Mouse (Mus musculus) limb, embryonic 10.5 days (tissue): Measurements from ENCODE around the gene Ttc17. TPM values are rescaled to one million over a fixed set of nuclear protein-coding genes. Genes with fewer than 3 reads are reported as not detected.

Source experiments
- DNase-seq: peaks from one replicate; pipeline ENCODE4 v3.0.0-alpha.2; 2017; ENCODE audit warnings: low spot score
- H3K27ac ChIP-seq: fragments of 300-500 bp; sonication (generic); 2 replicates; pipeline ENCODE4 v1.5.1; 2016; ENCODE audit warnings: mild to moderate bottlenecking
- H3K27me3 ChIP-seq: fragments of 300-500 bp; sonication (generic); 2 replicates; pipeline ENCODE4 v1.6.1; 2016; ENCODE audit warnings: low read depth, mild to moderate bottlenecking; ENCODE audit not compliant: poor library complexity, severe bottlenecking
- H3K36me3 ChIP-seq: fragments of 300-500 bp; sonication (generic); 2 replicates; pipeline ENCODE4 v1.6.1; 2016; ENCODE audit warnings: mild to moderate bottlenecking, moderate library complexity
- H3K4me1 ChIP-seq: fragments of 300-500 bp; sonication (generic); 2 replicates; pipeline ENCODE4 v1.6.1; 2016
- H3K4me3 ChIP-seq: fragments of 300-500 bp; sonication (generic); 2 replicates; pipeline ENCODE4 v1.5.1; 2016; ENCODE audit warnings: mild to moderate bottlenecking, moderate library complexity
- H3K9me3 ChIP-seq: fragments of 300-500 bp; sonication (generic); replicated peaks from 2 replicates; pipeline ENCODE4 v1.6.1; 2016; ENCODE audit warnings: mild to moderate bottlenecking
- WGBS: fragments of 180-500 bp; shearing (Covaris S2); methylation state at CpG from one replicate; pipeline ENCODE4 v1.1.7; 2016; 5-methylcytosine and 5-hydroxymethylcytosine counted together
- polyA plus RNA-seq: library from polyadenylated mRNA; unstranded; fragments of >200 nt; fragmentation: Nextera tagmentation; extraction: Ambion mirVana; gene quantifications from 2 replicates; pipeline ENCODE4 v1.2.1, GENCODE M21; 2016

Ttc17 gene
- 12.6 and 13.4 TPM in 2 replicates for polyA plus RNA-seq

DNA sequence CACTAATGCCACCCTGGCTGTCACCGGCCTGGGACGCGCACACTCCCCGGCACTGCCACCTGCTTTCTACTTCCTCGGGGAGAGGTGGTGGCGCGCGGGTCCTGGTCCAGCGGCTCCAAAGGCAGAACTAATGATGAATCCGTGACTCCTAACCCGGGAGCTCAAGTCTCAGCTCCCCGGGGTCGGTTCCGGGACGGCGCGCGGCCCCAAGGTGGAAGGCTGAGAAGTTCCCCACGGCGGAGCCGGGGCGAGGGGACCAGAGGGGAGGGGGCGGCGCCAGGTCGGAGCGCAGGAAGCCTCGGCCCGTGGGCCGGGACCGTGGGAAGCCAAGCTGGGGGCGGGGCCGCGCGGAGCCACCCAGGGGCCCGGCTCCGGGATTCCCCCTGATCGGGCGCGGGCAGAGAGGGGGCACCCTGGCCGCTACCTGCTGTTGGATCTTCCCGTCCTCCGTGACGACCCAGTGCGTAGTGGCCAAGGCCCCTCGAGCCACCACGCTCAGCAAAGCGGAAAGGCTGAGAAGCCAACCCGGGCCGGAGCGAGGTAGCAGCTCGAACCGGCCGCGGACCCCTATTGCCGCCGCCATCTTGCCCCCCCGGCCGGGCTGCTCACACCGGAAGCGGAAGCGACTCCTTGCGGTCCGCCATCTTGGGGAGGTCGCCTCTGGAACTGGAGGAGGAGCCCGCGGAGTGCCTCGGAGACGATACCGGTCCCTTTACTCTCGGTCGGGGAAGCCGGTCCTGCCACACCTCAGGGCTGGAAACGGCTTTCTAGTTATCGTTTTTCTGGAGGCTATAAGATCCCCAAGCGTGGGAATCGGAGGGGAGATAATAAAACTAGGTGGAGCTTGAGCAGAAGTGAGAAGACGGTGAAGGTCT, at the start of gene Ttc17:
Ttc17 (minus strand) TSS at position 607 of the 875 bp plus-strand sequence.
- under 1% methylated on average over 70 of the region's 77 CpGs for WGBS
- peak; percentile 96 for DNase-seq
- Histone ChIP-seq H3K27me3 (no peaks in the 10 kb centered on the region), H3K27ac (peak within 1 kb of the TSS; percentile 97), H3K4me3 (peak within 1 kb of the TSS; percentile 95), H3K4me1 (peaks cover 24% of the 10 kb centered on the region), H3K36me3 (peaks cover 19% of the 10 kb centered on the region), H3K9me3 (no peaks in the 10 kb centered on the region)

DNA sequence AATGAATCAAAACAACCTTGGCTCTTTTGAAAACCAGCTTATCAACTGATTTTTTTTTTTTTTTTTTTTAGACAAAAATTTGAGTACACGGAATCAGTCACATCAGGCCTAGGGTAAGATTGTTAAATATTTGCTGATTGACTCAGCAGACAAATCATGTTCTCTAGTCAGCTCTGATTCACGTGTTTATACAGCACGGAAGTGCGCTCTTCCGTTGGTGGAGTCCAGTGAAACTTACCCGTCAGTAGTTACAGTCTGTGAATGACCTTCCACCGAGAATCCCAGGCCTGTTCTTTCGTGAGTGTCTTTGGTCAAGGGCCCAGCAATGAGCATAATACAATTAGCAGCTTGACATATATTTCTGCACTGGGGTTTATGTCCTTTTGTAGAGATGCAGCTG, 43.2 kb upstream of the Ttc17 start:
- DNase-seq: no peak
- WGBS: 90% methylated on average over 8 of the region's 8 CpGs
- Histone ChIP-seq H3K4me3 (no peak overlapping the region), H3K9me3 (no peaks in the 10 kb centered on the region), H3K36me3 (no peaks in the 10 kb centered on the region), H3K27ac (no peak overlapping the region), H3K4me1 (no peaks in the 10 kb centered on the region), H3K27me3 (no peaks in the 10 kb centered on the region)

DNA sequence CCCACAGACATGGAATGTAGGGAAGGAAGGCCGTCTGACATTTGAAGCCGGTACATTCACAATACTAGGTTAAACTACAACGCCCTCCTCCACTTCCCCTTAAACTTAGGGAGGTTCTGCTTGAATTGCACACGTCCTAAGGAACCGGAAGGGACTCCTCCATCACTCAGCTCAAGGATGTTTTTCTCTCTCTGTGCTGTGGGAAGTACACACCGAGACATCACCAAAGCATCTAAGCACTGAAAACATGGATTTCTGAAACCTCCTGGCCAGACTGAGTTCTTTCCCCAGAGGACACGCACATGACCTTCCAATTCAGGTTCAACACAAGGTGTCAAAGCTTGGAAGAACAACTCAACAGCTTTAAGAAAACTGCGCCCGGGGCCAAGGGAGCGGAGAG, 30.5 kb upstream of the Ttc17 start:
- 2% methylated on average over 10 of the region's 10 CpGs for WGBS
- no peaks in the 10 kb centered on the region for H3K9me3 ChIP-seq
- peak overlapping the region; percentile 85 for H3K4me3 ChIP-seq
- H3K36me3 ChIP-seq: 0 out of 2 replicates have a peak, but pooled peaks cover 3% of the 10 kb centered on the region
- DNase-seq: peak; percentile 30
- H3K27me3 ChIP-seq: no peaks in the 10 kb centered on the region
- H3K4me1 ChIP-seq: peaks cover 22% of the 10 kb centered on the region
- H3K27ac ChIP-seq: peak overlapping the region; percentile 92

DNA sequence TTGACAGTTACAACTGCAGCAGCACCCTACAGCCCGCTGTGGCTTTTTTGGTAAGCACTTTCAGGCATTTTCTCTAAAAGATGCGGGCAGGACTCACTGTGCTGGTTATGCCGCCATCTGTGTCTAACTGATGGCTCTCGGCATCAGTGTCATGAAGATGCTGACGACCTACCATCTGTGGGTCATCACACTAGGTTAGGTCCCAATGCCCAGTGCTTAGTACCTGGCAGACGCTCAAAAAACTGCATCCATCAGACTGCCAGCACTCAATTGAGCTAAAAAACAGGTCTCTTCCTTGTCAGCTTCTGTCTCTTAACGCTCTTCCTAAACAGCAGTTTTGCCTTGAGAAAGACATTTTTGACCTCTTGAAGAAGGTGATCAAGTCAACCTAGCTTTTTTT, 29.0 kb upstream of the Ttc17 start:
- Histone ChIP-seq H3K4me1 (peaks cover 22% of the 10 kb centered on the region), H3K36me3 (0 out of 2 replicates have a peak, but pooled peaks cover 9% of the 10 kb centered on the region), H3K4me3 (no peak overlapping the region; the same call in 1 of the 2 replicates), H3K27me3 (no peaks in the 10 kb centered on the region), H3K27ac (no peak overlapping the region), H3K9me3 (no peaks in the 10 kb centered on the region)
- no peak for DNase-seq
- 86% methylated on average over 7 of the region's 7 CpGs for WGBS

DNA sequence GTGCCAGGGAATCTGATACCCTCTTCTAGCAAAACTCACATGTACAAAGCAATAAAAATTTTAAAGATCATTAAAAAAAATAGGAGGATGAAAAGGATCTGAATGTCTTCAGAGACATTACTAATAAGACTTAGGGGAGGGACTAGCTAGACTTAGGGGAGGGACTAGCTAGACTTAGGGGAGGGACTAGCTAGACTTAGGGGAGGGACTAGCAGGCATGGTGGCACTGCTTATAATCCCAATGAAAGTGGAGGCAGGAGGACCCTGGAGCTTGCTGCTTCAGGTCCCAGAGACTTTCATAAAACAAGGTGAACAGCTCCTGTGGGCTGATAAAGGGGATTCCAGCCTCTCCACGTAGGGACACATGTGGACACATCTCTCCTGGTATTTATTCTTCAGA, 28.3 kb upstream of the Ttc17 start:
- no peaks in the 10 kb centered on the region for H3K27me3 ChIP-seq
- no peak overlapping the region for H3K4me3 ChIP-seq
- H3K27ac ChIP-seq: no peak overlapping the region
- H3K4me1 ChIP-seq: peaks cover 22% of the 10 kb centered on the region
- WGBS: 52% methylated on average over 1 of the region's 1 CpGs
- DNase-seq: no peak
- H3K9me3 ChIP-seq: no peaks in the 10 kb centered on the region
- H3K36me3 ChIP-seq: 0 out of 2 replicates have a peak, but pooled peaks cover 9% of the 10 kb centered on the region

DNA sequence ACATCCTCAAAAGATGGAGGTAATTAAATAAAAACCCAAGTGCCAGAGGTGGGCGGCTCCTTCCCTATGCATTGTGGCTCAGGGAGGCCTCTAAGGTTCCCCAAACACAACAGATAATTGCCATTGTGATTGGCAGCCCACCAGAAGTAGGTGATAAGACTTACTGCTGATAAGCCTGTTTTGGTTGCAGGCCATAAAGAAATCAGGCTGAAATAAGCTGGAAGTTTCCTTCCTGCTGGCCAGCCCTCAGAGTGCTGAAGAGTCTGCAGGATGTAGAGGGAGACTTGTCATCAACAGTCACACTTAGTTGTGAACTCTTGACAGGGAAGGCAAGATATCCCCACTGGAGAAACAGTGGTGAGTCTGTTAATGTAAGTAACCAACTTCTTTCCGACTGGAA, 25.7 kb upstream of the Ttc17 start:
- Histone ChIP-seq H3K4me3 (no peak overlapping the region), H3K27ac (no peak overlapping the region), H3K9me3 (no peaks in the 10 kb centered on the region), H3K36me3 (peaks cover 22% of the 10 kb centered on the region), H3K4me1 (peaks cover 22% of the 10 kb centered on the region), H3K27me3 (no peaks in the 10 kb centered on the region)
- DNase-seq: no peak
- 65% methylated on average over 2 of the region's 2 CpGs for WGBS

DNA sequence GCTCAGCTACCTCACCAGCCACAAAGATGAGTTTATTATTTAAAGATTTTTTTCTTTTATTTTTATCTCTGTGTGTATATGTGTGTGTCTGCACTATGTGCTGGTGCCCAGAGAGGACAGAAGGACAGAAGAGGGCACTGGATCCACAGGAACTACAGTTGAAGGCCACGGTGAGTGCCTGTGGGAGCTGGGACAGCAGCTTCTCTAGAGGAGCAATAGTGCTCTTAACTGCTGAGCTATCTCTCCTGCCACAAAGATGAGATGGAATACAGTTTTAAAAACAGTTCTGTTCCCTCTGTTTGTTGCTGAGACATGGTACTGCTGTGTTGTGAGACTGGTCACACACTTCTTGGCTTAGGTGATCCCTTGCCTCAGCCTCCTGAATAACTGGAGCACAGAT, 22.0 kb upstream of the Ttc17 start:
- Histone ChIP-seq H3K27ac (no peak overlapping the region), H3K36me3 (peaks cover 59% of the 10 kb centered on the region), H3K9me3 (no peaks in the 10 kb centered on the region), H3K4me1 (no peaks in the 10 kb centered on the region), H3K4me3 (no peak overlapping the region), H3K27me3 (no peaks in the 10 kb centered on the region)
- 92% methylated on average over 1 of the region's 1 CpGs for WGBS
- no peak for DNase-seq

DNA sequence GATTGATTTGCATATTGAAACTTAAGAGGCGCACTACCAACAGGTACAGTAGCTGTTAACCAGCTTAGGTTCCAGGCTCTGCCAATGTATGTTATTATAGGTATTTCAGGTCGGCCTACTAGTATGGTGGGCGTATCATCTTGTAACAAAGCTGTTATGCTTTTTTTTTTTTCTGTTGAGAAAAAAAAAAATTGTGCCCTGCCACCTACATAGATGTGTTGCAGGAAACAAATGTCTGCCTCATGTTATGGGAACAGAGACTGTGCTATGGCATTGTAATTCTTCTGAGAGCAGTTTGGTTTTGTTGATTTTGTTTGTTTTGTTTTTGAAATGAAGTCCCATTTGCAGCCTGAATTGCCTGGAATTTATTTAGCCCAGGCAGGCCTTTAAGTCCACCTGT, 952 bp upstream of the Ttc17 start:
- no peak for DNase-seq
- Histone ChIP-seq H3K27ac (0 out of 2 replicates have a peak overlapping the region, but pooled peaks have one; percentile 97), H3K27me3 (no peaks in the 10 kb centered on the region), H3K4me3 (peak overlapping the region; percentile 95), H3K4me1 (peaks cover 24% of the 10 kb centered on the region), H3K36me3 (peaks cover 31% of the 10 kb centered on the region), H3K9me3 (no peaks in the 10 kb centered on the region)
- WGBS: 39% methylated on average over 3 of the region's 3 CpGs

DNA sequence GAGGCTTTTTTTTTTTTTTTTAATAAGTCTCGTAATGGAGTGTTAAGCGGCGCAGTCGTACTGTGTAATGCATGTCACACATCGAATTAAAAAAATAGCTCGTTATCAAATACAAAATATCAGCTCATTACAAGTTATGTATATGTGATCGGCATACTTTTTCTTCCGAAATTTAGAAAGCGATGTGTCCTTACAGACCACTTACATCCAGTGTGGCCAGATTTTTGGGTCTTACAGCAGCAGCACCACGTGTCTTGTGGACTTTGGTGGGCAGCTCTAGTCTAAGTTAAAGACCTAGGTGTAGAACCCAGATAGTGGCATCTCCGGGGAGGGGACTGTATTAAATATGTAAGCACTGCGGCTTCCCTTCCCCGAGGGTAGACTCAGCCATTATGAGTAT, 532 bp upstream of the Ttc17 start:
- WGBS: 4% methylated on average over 13 of the region's 13 CpGs
- DNase-seq: peak; percentile 39
- Histone ChIP-seq H3K4me1 (peaks cover 24% of the 10 kb centered on the region), H3K27me3 (no peaks in the 10 kb centered on the region), H3K36me3 (peaks cover 26% of the 10 kb centered on the region), H3K27ac (peak overlapping the region; percentile 97), H3K9me3 (no peaks in the 10 kb centered on the region), H3K4me3 (peak overlapping the region; percentile 95)

DNA sequence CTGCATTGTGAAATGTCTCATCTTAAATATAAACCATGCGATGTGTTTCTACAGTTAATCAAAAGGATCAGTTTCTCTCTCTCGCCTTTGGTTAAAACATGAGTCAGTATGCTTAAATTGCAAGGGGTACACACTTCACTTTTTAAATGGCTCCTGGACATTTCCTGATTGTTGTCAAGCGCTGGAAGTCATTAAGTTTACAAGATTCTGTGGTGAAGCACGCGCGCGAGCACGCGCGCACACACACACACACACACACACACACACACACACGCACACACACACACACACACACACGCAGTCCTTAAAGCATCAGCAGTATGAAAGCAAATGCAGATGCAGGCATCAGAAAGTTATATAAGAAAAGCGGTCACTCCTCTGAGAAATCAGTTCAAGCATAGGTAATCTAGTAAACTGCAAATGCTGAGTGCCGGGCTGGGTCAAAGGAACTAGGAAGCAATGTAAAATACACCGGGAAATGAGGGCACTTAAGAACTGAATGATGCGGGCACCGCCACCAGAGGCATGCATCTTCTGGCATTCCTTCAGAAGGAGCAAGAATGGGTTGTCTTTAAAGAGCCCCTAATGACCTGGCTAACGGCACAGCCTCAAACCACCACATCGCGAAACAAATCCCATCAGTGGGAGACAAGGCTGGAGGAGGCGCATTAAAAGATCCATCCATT, 949 bp downstream of the Ttc17 start:
- H3K36me3 ChIP-seq: peaks cover 12% of the 10 kb centered on the region
- no peak for DNase-seq
- H3K4me1 ChIP-seq: peaks cover 24% of the 10 kb centered on the region
- H3K27me3 ChIP-seq: no peaks in the 10 kb centered on the region
- WGBS: 8% methylated on average over 21 of the region's 21 CpGs
- peak overlapping the region; percentile 97 for H3K27ac ChIP-seq
- H3K9me3 ChIP-seq: no peaks in the 10 kb centered on the region
- H3K4me3 ChIP-seq: peak overlapping the region; percentile 95

DNA sequence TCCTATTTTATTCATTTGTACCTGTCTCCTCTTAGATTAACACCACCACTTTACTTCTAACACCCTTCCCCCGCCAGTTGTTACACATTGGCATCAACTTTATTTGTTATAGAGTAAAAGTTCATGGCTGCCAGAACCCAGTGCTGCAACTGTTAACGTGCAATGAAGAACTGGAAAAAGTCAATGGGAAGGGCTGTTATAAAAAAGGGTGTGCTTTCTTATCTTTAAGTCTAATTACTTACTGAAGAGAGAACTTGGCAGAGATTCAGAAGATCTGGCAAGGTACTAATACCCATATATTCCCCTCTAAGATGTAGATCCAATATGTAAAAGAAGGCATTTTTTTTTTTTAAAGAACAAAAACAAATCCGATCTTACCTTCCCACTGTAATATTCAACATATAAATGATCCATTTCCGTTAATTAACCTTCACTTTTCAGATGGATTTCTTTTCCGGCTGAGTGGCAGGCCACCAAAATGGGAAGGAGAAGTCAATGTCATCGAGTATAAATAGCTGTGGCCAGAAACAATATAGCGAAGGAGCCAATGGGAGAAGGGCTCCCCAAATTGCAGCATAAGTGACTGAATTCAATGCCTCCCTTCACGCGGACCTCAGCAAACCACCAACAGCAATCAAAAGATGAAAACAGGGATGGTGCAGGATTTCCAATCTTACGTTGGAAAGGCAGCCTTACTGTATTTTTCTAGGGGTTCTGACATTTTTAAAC, 1.8 kb downstream of the Ttc17 start:
- Histone ChIP-seq H3K4me1 (peaks cover 24% of the 10 kb centered on the region), H3K27me3 (no peaks in the 10 kb centered on the region), H3K4me3 (peak overlapping the region; percentile 95), H3K27ac (no peak overlapping the region), H3K9me3 (no peaks in the 10 kb centered on the region), H3K36me3 (peaks cover 4% of the 10 kb centered on the region)
- no peak for DNase-seq
- 83% methylated on average over 10 of the region's 10 CpGs for WGBS

DNA sequence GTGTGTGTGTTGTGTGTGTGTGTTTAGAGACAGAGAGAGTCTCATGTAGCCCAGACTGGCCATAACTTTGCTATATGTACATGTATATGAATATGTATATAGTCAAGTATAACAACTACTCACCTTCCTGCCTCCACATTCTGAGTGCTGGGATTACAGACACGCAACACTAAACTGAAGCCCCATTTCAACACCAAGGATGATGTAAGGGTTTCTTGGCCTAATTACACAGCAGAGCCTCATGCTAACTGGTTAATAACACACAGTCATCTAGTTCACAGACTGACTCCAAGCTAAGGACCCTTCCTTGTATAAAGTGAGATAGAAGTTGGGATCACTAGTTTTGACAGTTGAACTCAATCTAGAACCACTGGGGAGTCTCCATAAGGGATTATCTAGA, 3.9 kb downstream of the Ttc17 start:
- no peaks in the 10 kb centered on the region for H3K9me3 ChIP-seq
- no peak for DNase-seq
- peaks cover 4% of the 10 kb centered on the region; the same call in 1 of the 2 replicates for H3K36me3 ChIP-seq
- no peak overlapping the region for H3K27ac ChIP-seq
- 94% methylated on average over 1 of the region's 1 CpGs for whole genome bisulfite sequencing
- H3K4me3 ChIP-seq: no peak overlapping the region
- H3K4me1 ChIP-seq: peaks cover 18% of the 10 kb centered on the region
- H3K27me3 ChIP-seq: no peaks in the 10 kb centered on the region
